8 mouse cellular contexts compared by ENCODE assay signal in the genomic region with DNA sequence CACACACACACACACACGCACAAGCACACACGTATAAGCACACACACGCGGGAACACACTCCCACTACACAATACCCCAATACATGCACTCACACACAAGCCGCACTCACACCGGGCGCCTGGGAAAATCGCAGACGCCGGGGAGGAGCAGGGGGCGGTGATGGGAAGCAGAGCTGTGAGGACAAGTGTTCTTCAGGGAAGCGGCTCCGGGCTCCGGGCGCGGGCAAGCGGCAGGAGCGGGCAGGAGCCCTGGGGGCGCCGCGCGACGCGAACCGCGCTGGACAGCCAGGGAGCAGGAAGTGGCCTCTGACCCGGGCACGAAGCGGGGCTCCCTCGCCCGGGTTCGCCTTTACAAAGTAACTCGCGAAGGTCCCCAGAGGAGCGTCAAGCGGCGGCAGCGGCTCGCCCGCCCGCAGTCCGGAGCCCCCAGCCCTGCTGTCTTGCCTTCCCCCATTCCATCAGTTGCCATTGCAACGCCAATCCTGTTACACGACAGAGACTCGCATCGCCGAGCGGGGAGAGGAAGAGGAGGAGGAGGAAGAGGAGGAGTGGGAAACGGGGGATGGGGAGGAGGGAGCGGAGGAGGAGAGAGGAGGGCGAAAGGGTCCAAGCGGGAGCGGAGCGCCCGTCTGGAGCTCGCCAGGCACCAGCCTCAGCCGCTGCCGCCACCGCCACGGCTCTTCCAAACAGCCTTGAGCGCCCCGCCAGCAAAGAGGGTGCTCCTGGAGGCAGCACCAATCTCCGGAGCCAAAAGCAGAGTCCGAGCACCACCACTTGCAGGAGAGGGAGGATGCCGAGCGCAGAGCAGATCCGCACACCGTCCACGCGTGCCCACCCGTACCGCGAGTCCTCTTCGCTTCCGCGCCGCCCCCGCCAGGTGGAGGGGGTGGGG. TPM values are rescaled to one million over a fixed set of nuclear protein-coding genes. Genes with fewer than 3 reads are reported as not detected.
A peak's percentile ranks its signal among the peaks of the same experiment; 100 is the strongest.
DNase-seq lines count a peak whose midpoint lies in the region; ATAC-seq and TF ChIP-seq lines count a peak whose summit lies in the region.

No protein-coding gene starts in this region.

- no peak overlapping the region for H3K27ac ChIP-seq in thymus, adult 2 months (ENCODE audit: control insufficient read depth, insufficient read depth, low read length)
- peak overlapping the region; percentile 98 for H3K27ac ChIP-seq in cortical plate, adult 2 months (ENCODE audit: insufficient read depth, low read length)
- no peak overlapping the region for H3K27ac ChIP-seq in heart, embryonic 12.5 days (ENCODE audit: poor library complexity, severe bottlenecking)
- H3K27ac ChIP-seq in stomach, embryonic 15.5 days = no peak overlapping the region

- H3K4me3 ChIP-seq in thymus, adult 2 months (ENCODE audit: control insufficient read depth, insufficient read depth, low read length) = peak overlapping the region; percentile 5; the same call in 1 of the 2 replicates
- peak overlapping the region; percentile 84 for H3K4me3 ChIP-seq in cortical plate, adult 2 months (ENCODE audit: insufficient read depth, low read length)
- H3K4me3 ChIP-seq in heart, embryonic 12.5 days = peak overlapping the region; percentile 62
- H3K4me3 ChIP-seq in stomach, embryonic 15.5 days (replicated peaks) = peak overlapping the region; percentile 55

- no peak for TF ChIP-seq POLR2A in thymus, adult 2 months (IDR thresholded peaks at IDR 0.05; ENCODE audit: control insufficient read depth, extremely low read depth, insufficient read depth, low read length, poor library complexity)
- TF ChIP-seq POLR2A in cortical plate, adult 2 months (IDR thresholded peaks at IDR 0.05; ENCODE audit: extremely low read depth, insufficient read depth, low read length) = 0 out of 2 replicates have a peak, but pooled peaks have one; percentile 38

- WGBS in thymus, adult 2 months = 4% methylated on average over 77 of the region's 78 CpGs
- under 1% methylated on average over 78 of the region's 78 CpGs for WGBS in heart, embryonic 12.5 days
- WGBS in stomach, embryonic 15.5 days = under 1% methylated on average over 74 of the region's 78 CpGs

- peak; percentile 58; the same call in 1 of the 2 replicates for ATAC-seq in heart, embryonic 12.5 days (ENCODE audit: insufficient number of reproducible peaks, low FRiP score)
- ATAC-seq in megakaryocyte progenitor cell, adult 5-6 weeks (replicated peaks; ENCODE audit: poor library complexity) = 0 out of 2 replicates have a peak, but pooled peaks have one; percentile 25
- ATAC-seq in stomach, embryonic 15.5 days (ENCODE audit: insufficient read depth, low FRiP score, low read depth) = peak; percentile 28; the same call in 1 of the 2 replicates

- H3K9me3 ChIP-seq in heart, embryonic 12.5 days (replicated peaks) = no peaks in the 10 kb centered on the region
- H3K9me3 ChIP-seq in stomach, embryonic 15.5 days = no peaks in the 10 kb centered on the region

- DNase-seq in thymus, adult 2 months = no peak
- DNase-seq in thymus, postnatal 0 days (ENCODE audit: low spot score) = no peak
- peak; percentile 29 for DNase-seq in layer of hippocampus, adult 9-10 months (ENCODE audit: low spot score)
- DNase-seq in T-cell, adult 2 months (ENCODE audit: low spot score) = no peak

- H3K4me1 ChIP-seq in thymus, adult 2 months (replicated peaks; ENCODE audit: control insufficient read depth, insufficient read depth, low read length) = no peaks in the 10 kb centered on the region
- H3K4me1 ChIP-seq in cortical plate, adult 2 months (ENCODE audit: control insufficient read depth, insufficient read depth, low read length) = no peaks in the 10 kb centered on the region; the same call in 1 of the 2 replicates
- peaks cover 21% of the 10 kb centered on the region for H3K4me1 ChIP-seq in heart, embryonic 12.5 days (replicated peaks)
- H3K4me1 ChIP-seq in stomach, embryonic 15.5 days = peaks cover 10% of the 10 kb centered on the region

- H3K4me2 ChIP-seq in heart, embryonic 12.5 days = peak overlapping the region; percentile 99
- peak overlapping the region; percentile 96 for H3K4me2 ChIP-seq in stomach, embryonic 15.5 days

- no peaks in the 10 kb centered on the region for H3K36me3 ChIP-seq in thymus, adult 2 months (ENCODE audit: control insufficient read depth, insufficient read depth, low read length)
- H3K36me3 ChIP-seq in heart, embryonic 12.5 days = no peaks in the 10 kb centered on the region
- H3K36me3 ChIP-seq in stomach, embryonic 15.5 days = no peaks in the 10 kb centered on the region

- H3K27me3 ChIP-seq in thymus, adult 2 months (ENCODE audit: control insufficient read depth, insufficient read depth, low read length) = peaks cover 4% of the 10 kb centered on the region; the same call in 1 of the 2 replicates
- peaks cover 60% of the 10 kb centered on the region for H3K27me3 ChIP-seq in heart, embryonic 12.5 days (replicated peaks)
- H3K27me3 ChIP-seq in stomach, embryonic 15.5 days (replicated peaks) = peaks cover 21% of the 10 kb centered on the region; the same call in 1 of the 2 replicates

- peak overlapping the region; percentile 56 for H3K9ac ChIP-seq in heart, embryonic 12.5 days
- H3K9ac ChIP-seq in stomach, embryonic 15.5 days = peak overlapping the region; percentile 2; the same call in 1 of the 2 replicates

- no peak for TF ChIP-seq CTCF in thymus, adult 2 months (IDR thresholded peaks at IDR 0.05; ENCODE audit: borderline replicate concordance, control insufficient read depth, extremely low read depth, insufficient read depth, low read length, poor library complexity)
- TF ChIP-seq CTCF in cortical plate, adult 2 months (IDR thresholded peaks at IDR 0.05; ENCODE audit: extremely low read depth, insufficient read depth, low read length) = no peak

RNA-seq across cellular contexts. Expression of gene Mdga2, which starts 0.8 kb away (rescaled TPM):
- polyA plus RNA-seq in thymus, adult 2 months (2012; rRNA removed) = 0.22 and 0.66 TPM in 2 replicates
- polyA plus RNA-seq in thymus, postnatal 0 days (2015; fragmentation: Nextera tagmentation; extraction: Ambion mirVana) = 0.16 TPM in 1 of 2 replicates, not detected in the other
- polyA plus RNA-seq in cortical plate, adult 2 months (2012; rRNA removed) = 17.3 and 22.1 TPM in 2 replicates
- polyA plus RNA-seq in heart, embryonic 12.5 days (2016; fragmentation: Nextera tagmentation; extraction: Ambion mirVana) = 0.13 and 0.18 TPM in 2 replicates
- not detected in 2 replicates for total RNA-seq in megakaryocyte progenitor cell, adult 5-6 weeks (2015)
- total RNA-seq in megakaryocyte progenitor cell, adult 5-6 weeks (2017) = not detected in 2 replicates
- 1.2 and 1.3 TPM in 2 replicates for polyA plus RNA-seq in stomach, embryonic 15.5 days (2015; fragmentation: Nextera tagmentation; extraction: Ambion mirVana)

Comparison
In these comparisons a context has a peak if more than half of its experiments do, and no peak if none do; other contexts are left out.
1. H3K4me3 ChIP-seq: peak in every context shown above with its lines; median percentile 84 in cortical plate, adult 2 months; 62 in heart, embryonic 12.5 days; 55 in stomach, embryonic 15.5 days; 5 in thymus, adult 2 months.